Mouse (Mus musculus): ENCODE measurements around the gene Caap1. TPM values are rescaled to one million over a fixed set of nuclear protein-coding genes. Genes with fewer than 3 reads are reported as not detected.

Caap1 gene
- polyA plus RNA-seq (2015; fragmentation: Nextera tagmentation; extraction: Ambion mirVana), result 27.3 and 27.7 TPM in 2 replicates

DNA sequence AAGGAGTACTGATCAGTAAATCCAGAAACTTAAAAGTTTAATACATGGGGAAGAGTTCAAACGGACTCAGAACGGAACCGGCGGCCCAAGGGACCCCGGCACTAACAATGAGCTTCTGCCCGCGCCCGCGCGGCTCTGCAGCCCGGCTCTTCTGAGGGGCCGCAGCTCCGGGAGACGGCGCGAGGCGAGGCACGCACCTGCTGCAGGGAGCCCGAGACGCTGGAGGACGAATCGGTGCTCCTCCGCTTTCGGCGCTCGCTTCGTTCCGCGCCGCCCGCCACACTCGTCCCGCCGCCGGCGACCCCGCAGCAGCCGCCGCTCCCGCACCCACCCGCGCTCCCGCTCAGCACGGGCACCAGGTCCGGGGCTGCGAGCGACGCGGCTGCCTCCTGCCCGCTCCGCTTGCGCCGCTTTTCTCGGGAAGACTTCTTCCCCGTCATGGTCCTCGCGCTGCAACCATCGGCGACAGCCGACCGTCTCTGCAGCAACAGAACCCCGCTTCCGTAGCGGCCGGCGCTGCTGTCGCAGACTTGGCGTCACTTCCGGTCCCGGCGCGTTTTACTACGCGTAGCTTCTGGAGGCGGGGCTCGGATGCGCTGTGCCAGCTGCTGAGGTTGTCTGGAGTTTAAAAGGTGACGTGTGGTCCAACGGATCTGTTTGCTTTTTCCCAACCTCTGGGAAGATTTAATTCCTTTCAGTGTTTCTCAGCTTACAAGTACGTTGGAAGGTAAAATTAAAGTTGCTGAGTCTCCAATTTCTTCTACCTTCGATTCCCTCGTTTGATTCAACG is at the start of gene Caap1, which contains the start of gene Gm10306:
Caap1 (minus strand) TSS at position 532 of the 790 bp plus-strand sequence.
Gm10306 (plus strand) TSS at position 282 of the 790 bp plus-strand sequence.
- no peaks in the 10 kb centered on the region for H3K27me3 ChIP-seq
- H3K9me3 ChIP-seq (replicated peaks), result no peaks in the 10 kb centered on the region
- H3K4me2 ChIP-seq, result peak within 1 kb of the TSS; percentile 77
- peak within 1 kb of the TSS; percentile 84 for H3K9ac ChIP-seq
- peaks cover 10% of the 10 kb centered on the region for H3K4me1 ChIP-seq
- no peaks in the 10 kb centered on the region for H3K36me3 ChIP-seq (ENCODE audit: poor library complexity, severe bottlenecking)
- H3K27ac ChIP-seq, result peak within 1 kb of the TSS; percentile 90
- peak within 1 kb of the TSS; percentile 95 for H3K4me3 ChIP-seq
- WGBS, result 1% methylated on average over 83 of the region's 83 CpGs
- peak; percentile 99 for ATAC-seq

DNA sequence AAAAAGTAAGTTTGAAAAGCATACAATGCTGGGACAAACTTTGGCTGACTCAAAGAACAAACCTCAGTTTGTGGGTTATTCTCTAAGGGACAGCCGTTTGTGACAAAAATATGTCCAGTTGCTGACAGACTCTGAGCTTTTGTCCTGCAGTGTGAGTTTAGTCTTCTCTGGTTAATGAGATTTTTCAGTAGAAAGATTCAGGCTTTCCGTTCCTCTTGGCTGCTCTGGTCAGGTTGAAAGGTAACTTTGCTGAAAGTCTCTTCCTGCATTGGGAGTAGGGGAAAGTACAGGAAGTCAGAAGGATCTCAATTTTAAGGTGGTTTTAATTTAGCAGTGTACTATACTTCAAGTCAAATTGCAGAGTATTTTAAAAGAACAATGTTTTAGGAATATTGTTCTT is 49.0 kb upstream of the Caap1 start:
- Histone ChIP-seq H3K27ac (no peak overlapping the region), H3K36me3 (ENCODE audit: poor library complexity, severe bottlenecking) (no peaks in the 10 kb centered on the region), H3K9me3 (replicated peaks) (no peaks in the 10 kb centered on the region), H3K27me3 (no peaks in the 10 kb centered on the region), H3K9ac (no peak overlapping the region), H3K4me1 (peaks cover 21% of the 10 kb centered on the region), H3K4me3 (no peak overlapping the region), H3K4me2 (no peak overlapping the region)
- WGBS, result 90% methylated on average over 2 of the region's 2 CpGs
- ATAC-seq, result no peak

DNA sequence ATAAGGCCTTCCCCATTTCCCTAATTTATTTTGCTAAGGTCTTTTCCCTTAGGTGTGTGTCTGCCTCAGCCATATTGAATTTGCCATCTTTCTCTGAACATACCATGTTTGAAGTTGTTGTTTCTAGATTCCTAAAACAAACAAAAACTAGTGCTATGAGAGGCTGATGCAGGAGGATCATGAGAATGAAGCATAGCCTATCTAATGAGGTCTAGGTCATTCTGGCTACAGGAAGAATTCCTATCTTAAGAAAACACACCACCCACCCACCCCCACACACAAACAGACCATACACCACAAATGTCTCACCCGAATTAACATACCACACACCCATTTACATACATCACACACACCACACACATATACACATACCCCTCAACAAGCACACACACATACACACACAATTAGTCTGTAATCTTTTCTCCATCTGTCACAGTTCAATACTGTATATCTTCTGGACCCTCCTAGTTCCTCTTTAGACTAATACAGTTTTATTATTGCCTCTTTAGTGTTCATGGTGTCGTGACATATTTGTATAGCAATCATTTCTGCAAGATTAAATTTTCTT is 47.9 kb upstream of the Caap1 start:
- Histone ChIP-seq H3K4me2 (0 out of 2 replicates have a peak overlapping the region, but pooled peaks have one; percentile 74), H3K4me3 (no peak overlapping the region), H3K9ac (no peak overlapping the region), H3K4me1 (peaks cover 23% of the 10 kb centered on the region), H3K36me3 (ENCODE audit: poor library complexity, severe bottlenecking) (no peaks in the 10 kb centered on the region), H3K27ac (no peak overlapping the region), H3K27me3 (no peaks in the 10 kb centered on the region), H3K9me3 (replicated peaks) (no peaks in the 10 kb centered on the region)
- WGBS, result 85% methylated on average over 2 of the region's 2 CpGs
- ATAC-seq, result no peak

DNA sequence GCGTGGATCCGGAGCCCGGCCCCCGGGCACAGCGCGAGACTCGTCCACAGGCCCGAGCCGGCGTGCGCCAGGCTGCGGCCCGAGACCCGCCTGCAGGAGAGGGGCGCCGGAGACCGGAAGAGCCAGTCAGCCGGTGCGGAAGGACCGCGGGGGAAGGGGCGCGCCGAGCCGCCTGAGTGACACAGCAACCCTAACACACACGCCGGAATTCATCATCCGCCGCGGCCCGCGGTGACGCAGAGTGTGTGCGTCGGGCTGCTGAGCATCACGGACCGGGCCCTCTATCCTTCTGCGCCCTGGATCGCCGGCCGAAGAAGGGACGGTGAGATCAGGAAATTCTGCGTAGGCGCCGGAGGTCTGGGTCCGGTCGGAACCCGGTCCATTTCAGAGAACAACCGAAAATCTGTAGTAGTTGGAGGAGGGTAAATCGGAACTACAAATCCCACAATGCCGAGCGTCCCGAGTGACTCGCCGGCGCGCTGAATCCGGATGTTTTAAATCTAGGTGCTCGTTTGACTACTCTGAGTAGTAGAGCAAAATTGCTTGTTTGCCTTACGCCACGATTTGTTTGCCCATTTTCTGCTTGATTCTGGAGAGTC is 46.5 kb upstream of the Caap1 start, which contains the start of gene Plaa:
Plaa (minus strand) TSS at position 214 of the 599 bp plus-strand sequence.
- no peaks in the 10 kb centered on the region for H3K27me3 ChIP-seq
- H3K27ac ChIP-seq, result peak within 1 kb of the TSS; percentile 91
- peak within 1 kb of the TSS; percentile 99 for H3K4me3 ChIP-seq
- peak within 1 kb of the TSS; percentile 96 for H3K9ac ChIP-seq
- H3K9me3 ChIP-seq (replicated peaks), result no peaks in the 10 kb centered on the region
- H3K4me2 ChIP-seq, result peak within 1 kb of the TSS; percentile 74
- peaks cover 23% of the 10 kb centered on the region for H3K4me1 ChIP-seq
- no peaks in the 10 kb centered on the region for H3K36me3 ChIP-seq (ENCODE audit: poor library complexity, severe bottlenecking)
- peak; percentile 100 for ATAC-seq
- under 1% methylated on average over 61 of the region's 61 CpGs for WGBS

DNA sequence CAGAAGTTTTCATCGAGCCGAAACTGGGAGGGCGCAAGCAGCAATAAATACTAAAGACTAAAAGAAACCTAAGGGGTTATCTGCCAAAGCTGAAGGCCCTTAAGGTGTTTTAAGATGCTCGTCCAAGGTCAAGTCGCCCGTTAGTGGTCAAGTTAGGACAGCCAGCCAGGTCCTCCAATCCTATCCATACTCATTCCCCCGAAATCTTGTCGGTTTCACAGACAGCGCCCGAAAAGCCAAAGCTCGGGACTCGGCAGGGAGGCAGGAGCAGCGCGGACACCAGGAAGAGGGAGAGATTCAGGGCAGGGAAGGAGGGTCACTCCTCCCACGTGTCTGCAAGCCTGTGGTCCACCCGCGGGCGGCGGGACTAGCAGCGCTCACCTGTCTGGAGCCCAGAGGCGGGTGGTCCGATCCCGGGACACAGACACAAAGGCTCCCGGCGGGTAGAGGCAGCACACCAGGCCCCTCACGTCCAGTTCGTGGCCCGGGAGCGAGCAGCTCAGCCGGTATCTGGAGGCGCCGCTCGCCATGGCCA is 46.0 kb upstream of the Caap1 start:
- peaks cover 23% of the 10 kb centered on the region for H3K4me1 ChIP-seq
- whole genome bisulfite sequencing, result under 1% methylated on average over 33 of the region's 33 CpGs
- no peak; the same call in 1 of the 2 replicates for ATAC-seq

DNA sequence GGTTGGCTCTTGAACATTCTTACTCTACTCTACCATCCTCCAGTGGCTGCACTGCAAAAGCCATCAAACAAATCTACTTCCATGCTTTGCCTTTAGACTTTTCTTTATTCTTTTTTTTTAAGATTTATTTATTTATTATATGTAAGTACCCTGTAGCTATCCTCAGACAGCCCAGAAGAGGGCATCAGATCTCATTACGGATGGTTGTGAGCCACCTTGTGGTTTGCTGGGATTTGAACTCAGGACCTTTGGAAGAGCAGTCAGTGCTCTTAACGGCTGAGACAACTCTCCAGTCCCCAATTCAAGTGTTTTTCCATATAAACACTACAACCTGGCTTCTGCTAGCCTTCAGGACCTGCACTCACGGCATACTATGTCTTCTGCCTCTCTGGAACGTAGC is 44.8 kb upstream of the Caap1 start:
- peaks cover 23% of the 10 kb centered on the region for H3K4me1 ChIP-seq
- H3K9me3 ChIP-seq (replicated peaks), result no peaks in the 10 kb centered on the region
- no peak overlapping the region for H3K27ac ChIP-seq
- peak overlapping the region; percentile 74 for H3K4me2 ChIP-seq
- no peak overlapping the region for H3K9ac ChIP-seq
- H3K36me3 ChIP-seq (ENCODE audit: poor library complexity, severe bottlenecking), result no peaks in the 10 kb centered on the region
- peak overlapping the region; percentile 99 for H3K4me3 ChIP-seq
- no peaks in the 10 kb centered on the region for H3K27me3 ChIP-seq
- ATAC-seq, result no peak
- WGBS, result 91% methylated on average over 4 of the region's 4 CpGs

More for the DNA sequence above, 46.0 kb upstream of the Caap1 start:
- Histone ChIP-seq H3K9me3 (replicated peaks) (no peaks in the 10 kb centered on the region), H3K9ac (peak overlapping the region; percentile 96), H3K27ac (peak overlapping the region; percentile 91), H3K4me3 (peak overlapping the region; percentile 99), H3K4me2 (peak overlapping the region; percentile 74), H3K27me3 (no peaks in the 10 kb centered on the region), H3K36me3 (ENCODE audit: poor library complexity, severe bottlenecking) (no peaks in the 10 kb centered on the region)

DNA sequence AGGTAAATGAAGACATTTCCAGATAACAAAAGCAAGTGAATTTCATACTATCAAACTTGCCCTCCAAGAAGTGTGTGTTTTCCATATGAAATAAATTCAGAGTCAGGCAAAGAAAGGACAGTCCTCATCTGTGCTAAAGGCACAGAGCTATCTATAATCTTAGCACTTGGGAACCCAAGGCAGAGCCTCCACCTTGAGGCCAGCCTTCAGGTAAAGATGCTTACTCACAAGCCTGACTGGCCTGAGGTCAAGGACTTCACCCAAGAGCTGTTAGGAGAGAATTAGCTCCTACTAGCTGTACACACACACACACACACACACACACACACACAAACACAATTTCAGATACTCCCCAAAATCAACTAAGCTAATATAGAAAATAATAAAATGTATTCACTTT is 36.1 kb upstream of the Caap1 start:
- ATAC-seq, result no peak
- no peaks in the 10 kb centered on the region for H3K27me3 ChIP-seq
- H3K4me2 ChIP-seq, result no peak overlapping the region
- 0 out of 2 replicates have a peak, but pooled peaks cover 5% of the 10 kb centered on the region for H3K4me1 ChIP-seq
- no peaks in the 10 kb centered on the region for H3K36me3 ChIP-seq (ENCODE audit: poor library complexity, severe bottlenecking)
- H3K27ac ChIP-seq, result no peak overlapping the region
- H3K9me3 ChIP-seq (replicated peaks), result no peaks in the 10 kb centered on the region
- H3K9ac ChIP-seq, result no peak overlapping the region
- no peak overlapping the region for H3K4me3 ChIP-seq

DNA sequence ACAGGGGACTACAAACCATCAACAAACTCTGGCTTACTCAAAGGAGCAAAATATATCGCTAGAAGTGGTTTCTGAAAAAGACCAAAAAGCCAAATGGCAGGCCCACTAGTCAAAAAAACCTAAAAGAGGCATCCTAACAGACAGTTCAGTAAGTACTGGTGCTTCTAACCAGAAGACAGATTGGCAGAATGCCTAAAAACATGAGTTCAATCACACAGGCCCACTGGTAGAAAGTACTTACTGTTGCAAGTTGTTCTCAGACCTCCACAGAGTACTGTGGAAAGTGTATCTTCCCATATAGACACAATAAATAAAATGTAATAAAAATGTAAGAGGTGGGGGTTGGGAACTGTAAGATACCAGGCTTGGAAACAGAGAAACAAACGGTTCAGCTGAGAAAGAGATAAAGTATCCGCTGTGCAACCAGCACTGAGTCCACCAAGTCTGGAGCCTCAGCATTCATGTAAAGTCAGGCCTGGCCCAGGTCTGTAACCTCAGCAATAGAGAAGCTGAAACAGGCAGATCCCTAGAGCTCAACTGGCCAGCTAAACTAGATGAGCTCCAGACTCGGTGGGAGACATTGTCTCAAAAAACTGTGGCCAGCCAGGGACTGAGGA is 35.3 kb upstream of the Caap1 start:
- no peaks in the 10 kb centered on the region for H3K36me3 ChIP-seq (ENCODE audit: poor library complexity, severe bottlenecking)
- ATAC-seq, result no peak
- no peak overlapping the region for H3K27ac ChIP-seq
- no peaks in the 10 kb centered on the region for H3K9me3 ChIP-seq (replicated peaks)
- H3K4me1 ChIP-seq, result 0 out of 2 replicates have a peak, but pooled peaks cover 5% of the 10 kb centered on the region
- 91% methylated on average over 4 of the region's 4 CpGs for WGBS
- no peak overlapping the region for H3K4me3 ChIP-seq
- H3K9ac ChIP-seq, result no peak overlapping the region
- no peaks in the 10 kb centered on the region for H3K27me3 ChIP-seq
- no peak overlapping the region for H3K4me2 ChIP-seq

DNA sequence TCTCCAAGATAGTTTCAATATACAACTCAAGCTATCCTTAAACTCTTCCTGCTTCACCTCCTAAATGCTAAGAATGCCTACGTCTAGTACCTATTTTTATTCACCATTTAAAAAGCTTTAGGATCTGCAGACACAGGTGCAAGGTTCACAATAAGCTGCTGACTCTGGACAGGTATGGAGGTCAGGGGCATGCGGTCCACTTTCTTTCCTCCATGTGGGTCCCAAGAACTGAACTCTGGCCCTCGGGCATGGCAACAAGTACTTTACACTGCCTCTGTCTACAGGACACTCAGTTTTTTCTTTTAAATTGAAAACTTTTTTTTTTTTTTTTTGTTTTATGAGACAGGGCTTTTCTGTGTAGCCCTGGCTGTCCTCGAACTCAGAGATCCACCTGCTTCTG is 16.1 kb upstream of the Caap1 start:
- peaks cover 55% of the 10 kb centered on the region for H3K36me3 ChIP-seq (ENCODE audit: poor library complexity, severe bottlenecking)
- ATAC-seq, result no peak
- H3K9ac ChIP-seq, result no peak overlapping the region
- no peaks in the 10 kb centered on the region for H3K27me3 ChIP-seq
- H3K4me2 ChIP-seq, result no peak overlapping the region
- H3K4me1 ChIP-seq, result no peaks in the 10 kb centered on the region
- no peaks in the 10 kb centered on the region for H3K9me3 ChIP-seq (replicated peaks)
- no peak overlapping the region for H3K4me3 ChIP-seq
- WGBS, result 93% methylated on average over 4 of the region's 4 CpGs
- H3K27ac ChIP-seq, result no peak overlapping the region

DNA sequence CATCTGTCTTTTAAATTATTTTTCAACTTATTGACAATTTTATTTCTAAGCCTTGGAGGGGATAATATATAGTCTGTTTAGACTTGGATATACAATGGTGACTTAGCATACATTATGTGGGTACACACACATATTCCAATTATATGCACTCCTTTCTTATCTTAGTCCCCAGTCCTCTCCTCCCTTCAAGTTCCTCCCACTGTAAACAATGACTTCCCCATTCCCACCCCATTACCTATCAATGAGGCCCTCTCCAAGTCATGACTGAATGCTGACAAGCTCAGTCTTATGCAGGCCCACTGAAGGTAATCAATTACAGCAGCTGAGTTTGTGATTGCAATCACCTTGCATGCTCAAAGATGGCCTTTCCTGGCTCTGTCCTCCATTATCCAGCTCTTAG is 7.7 kb upstream of the Caap1 start:
- Histone ChIP-seq H3K27me3 (no peaks in the 10 kb centered on the region), H3K27ac (no peak overlapping the region), H3K9me3 (replicated peaks) (no peaks in the 10 kb centered on the region), H3K9ac (no peak overlapping the region), H3K4me3 (no peak overlapping the region), H3K4me1 (no peaks in the 10 kb centered on the region), H3K36me3 (ENCODE audit: poor library complexity, severe bottlenecking) (peaks cover 15% of the 10 kb centered on the region), H3K4me2 (no peak overlapping the region)
- no peak for ATAC-seq

DNA sequence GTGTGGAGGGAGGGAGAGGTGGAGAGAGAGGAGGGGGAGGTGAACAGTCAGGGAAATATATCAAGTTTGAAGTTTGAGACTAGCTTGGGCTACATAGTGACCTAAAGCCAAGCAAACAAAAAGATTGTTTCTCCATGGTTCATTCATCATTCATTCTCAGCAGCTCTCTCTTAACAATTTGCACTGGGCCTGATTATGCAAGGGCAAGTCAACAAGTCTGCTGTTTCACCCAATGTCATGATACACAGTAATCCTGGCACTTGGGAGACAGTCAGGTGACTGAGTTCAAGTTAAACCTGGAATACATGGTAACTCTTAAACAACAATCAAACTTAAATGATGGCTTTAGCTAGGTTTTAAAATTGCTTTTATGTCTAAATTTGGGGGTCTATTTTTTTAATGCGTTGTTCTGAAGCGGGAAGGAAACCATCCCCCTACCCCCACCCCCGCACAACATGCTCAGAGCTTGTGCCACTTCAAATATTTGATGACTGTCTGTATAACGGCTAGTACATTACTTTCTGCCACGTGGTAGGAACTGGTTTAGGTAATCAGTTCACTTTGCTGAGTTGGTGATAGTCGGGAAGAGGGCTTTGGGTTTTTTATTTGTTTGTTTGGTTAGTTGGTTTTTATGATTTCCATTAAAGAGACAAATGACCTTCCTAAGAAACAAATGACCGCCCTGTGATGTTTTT is 5.5 kb upstream of the Caap1 start:
- Histone ChIP-seq H3K27ac (no peak overlapping the region), H3K9ac (no peak overlapping the region), H3K27me3 (no peaks in the 10 kb centered on the region), H3K4me1 (no peaks in the 10 kb centered on the region), H3K4me3 (no peak overlapping the region), H3K9me3 (replicated peaks) (no peaks in the 10 kb centered on the region), H3K36me3 (ENCODE audit: poor library complexity, severe bottlenecking) (0 out of 2 replicates have a peak, but pooled peaks cover 5% of the 10 kb centered on the region), H3K4me2 (no peak overlapping the region)
- no peak for ATAC-seq
- WGBS, result 83% methylated on average over 7 of the region's 7 CpGs
